10 mouse cellular contexts compared by ENCODE assay signal in the genomic region with DNA sequence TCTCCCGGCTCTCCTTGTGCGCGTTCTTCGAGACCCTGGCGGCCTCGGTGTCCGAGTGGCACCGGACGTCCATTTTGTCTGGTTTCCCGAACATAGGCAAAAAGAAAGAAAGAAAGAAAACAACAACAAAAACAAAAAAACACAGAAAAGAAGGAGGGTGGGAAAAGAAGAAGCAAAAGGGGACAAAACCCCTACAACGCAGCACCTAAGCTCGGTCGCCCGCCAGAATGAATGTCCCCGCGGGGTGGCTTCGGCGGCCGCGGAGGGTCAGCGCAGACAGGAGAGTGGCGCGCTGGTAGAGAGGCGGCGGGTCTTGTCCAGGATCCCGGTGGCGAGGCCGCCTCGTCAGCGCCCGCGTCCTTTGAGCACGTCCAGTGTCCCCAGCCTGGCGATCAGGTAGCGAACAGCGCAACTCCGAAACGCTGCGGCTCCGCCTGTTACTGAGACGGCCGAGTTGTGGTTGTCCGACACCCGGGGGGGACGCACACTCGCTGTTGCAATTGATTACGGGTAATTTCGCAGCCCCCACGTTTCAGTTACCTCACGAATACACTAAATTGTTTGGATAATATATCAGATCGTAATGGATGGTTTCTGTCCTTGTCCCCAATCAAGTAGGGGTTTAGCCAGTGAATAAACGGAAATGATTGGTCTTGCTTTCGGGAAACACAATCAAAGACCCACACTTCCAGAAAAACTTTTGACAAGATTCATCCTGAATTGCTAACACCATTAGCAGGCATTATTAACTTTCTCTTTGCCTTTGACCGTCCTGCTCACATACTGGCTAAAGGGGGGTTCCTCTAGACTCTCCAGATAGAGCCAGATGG. TPM values are rescaled to one million over a fixed set of nuclear protein-coding genes. Genes with fewer than 3 reads are reported as not detected.
DNase-seq lines count a peak whose midpoint lies in the region; ATAC-seq and TF ChIP-seq lines count a peak whose summit lies in the region.
"Had no signal": no experiment of that assay in that cellular context is flagged by ENCODE, and none has a peak within 500 bp of the region (broad histone marks: within the 10 kb centered on the region; RNA-seq: fewer than 3 reads in every experiment).

Gene Vax1, minus strand, starts transcription at position 121 of the 830 bp plus-strand sequence.

- H3K79me2 ChIP-seq in heart, adult 2 months (replicated peaks; ENCODE audit: control insufficient read depth, insufficient read depth, low read length) = no peaks in the 10 kb centered on the region

- TF ChIP-seq CTCF in heart, adult 2 months (IDR thresholded peaks at IDR 0.05) = no peak
- no peak for TF ChIP-seq CTCF in bone marrow macrophage, adult 2 months (IDR thresholded peaks at IDR 0.05; ENCODE audit: low read depth, low read length)

- H3K9me3 ChIP-seq in hindbrain, embryonic 12.5 days (replicated peaks) = no peaks in the 10 kb centered on the region
- no peaks in the 10 kb centered on the region for H3K9me3 ChIP-seq in midbrain, embryonic 13.5 days

- H3K4me1 ChIP-seq in heart, adult 2 months (ENCODE audit: control insufficient read depth, insufficient read depth, low read length) = 0 out of 2 replicates have a peak, but pooled peaks cover 1% of the 10 kb centered on the region
- no peaks in the 10 kb centered on the region for H3K4me1 ChIP-seq in bone marrow macrophage, adult 2 months (ENCODE audit: control insufficient read depth, insufficient read depth, low read length)
- H3K4me1 ChIP-seq in hindbrain, embryonic 12.5 days = peaks cover 23% of the 10 kb centered on the region
- peaks cover 39% of the 10 kb centered on the region for H3K4me1 ChIP-seq in midbrain, embryonic 13.5 days (replicated peaks)

- no peaks in the 10 kb centered on the region for H3K36me3 ChIP-seq in heart, adult 2 months (ENCODE audit: control insufficient read depth, insufficient read depth, low read length)
- no peaks in the 10 kb centered on the region for H3K36me3 ChIP-seq in hindbrain, embryonic 12.5 days
- no peaks in the 10 kb centered on the region for H3K36me3 ChIP-seq in midbrain, embryonic 13.5 days

- intact Hi-C loops in heart, adult 2 months (cut with DNase I) = no loop called here

- peak in 1 of 2 experiments; percentile 11 for DNase-seq in heart, adult 2 months
- DNase-seq in heart, adult 9 months (ENCODE audit: low spot score in 2 of 2) = no peak
- no peak for DNase-seq in urinary bladder, adult 18-20 months (ENCODE audit: low spot score in 2 of 2)
- no peak for DNase-seq in spleen, adult 18-20 months
- DNase-seq in left cerebral cortex, adult 8-10 months (ENCODE audit: low spot score in 2 of 2) = no peak

- peak within 1 kb of the TSS; percentile 35 for H3K4me2 ChIP-seq in hindbrain, embryonic 12.5 days (replicated peaks)
- peak within 1 kb of the TSS; percentile 39 for H3K4me2 ChIP-seq in midbrain, embryonic 13.5 days (replicated peaks)

- ATAC-seq in hindbrain, embryonic 12.5 days (ENCODE audit: low FRiP score) = no peak
- ATAC-seq in midbrain, embryonic 13.5 days = no peak

- peak within 1 kb of the TSS; percentile 33 for H3K4me3 ChIP-seq in heart, adult 2 months
- peak within 1 kb of the TSS; percentile 29 for H3K4me3 ChIP-seq in bone marrow macrophage, adult 2 months (ENCODE audit: insufficient read depth, low read length)
- H3K4me3 ChIP-seq in hindbrain, embryonic 12.5 days = peak within 1 kb of the TSS; percentile 22
- H3K4me3 ChIP-seq in midbrain, embryonic 13.5 days (replicated peaks) = peak within 1 kb of the TSS; percentile 31

- no peak for TF ChIP-seq EP300 in heart, adult 2 months (IDR thresholded peaks at IDR 0.05; ENCODE audit: insufficient read depth, low read depth, low read length)

- no peak within 1 kb of the TSS for H3K27ac ChIP-seq in heart, adult 2 months
- H3K27ac ChIP-seq in bone marrow macrophage, adult 2 months (ENCODE audit: insufficient read depth, low read depth, low read length) = no peak within 1 kb of the TSS
- no peak within 1 kb of the TSS for H3K27ac ChIP-seq in hindbrain, embryonic 12.5 days
- H3K27ac ChIP-seq in midbrain, embryonic 13.5 days = 0 out of 2 replicates have a peak within 1 kb of the TSS, but pooled peaks have one; percentile 44

- WGBS in heart, adult 2 months = 1% methylated on average over 54 of the region's 54 CpGs
- under 1% methylated on average over 53 of the region's 54 CpGs for WGBS in hindbrain, embryonic 12.5 days
- WGBS in midbrain, embryonic 13.5 days = under 1% methylated on average over 54 of the region's 54 CpGs

- peaks cover 40% of the 10 kb centered on the region for H3K27me3 ChIP-seq in heart, adult 2 months (ENCODE audit: control insufficient read depth, insufficient read depth, low read length)
- H3K27me3 ChIP-seq in hindbrain, embryonic 12.5 days = peaks cover 96% of the 10 kb centered on the region
- peaks cover 98% of the 10 kb centered on the region for H3K27me3 ChIP-seq in midbrain, embryonic 13.5 days
- H3K27me3 ChIP-seq: CH12.LX had no signal

- TF ChIP-seq POLR2A in heart, adult 2 months (IDR thresholded peaks at IDR 0.05; ENCODE audit: insufficient read depth, low read depth, low read length) = no peak
- no peak for TF ChIP-seq POLR2A in bone marrow macrophage, adult 2 months (IDR thresholded peaks at IDR 0.05; ENCODE audit: borderline replicate concordance, low read depth, low read length)

- 0 out of 2 replicates have a peak within 1 kb of the TSS, but pooled peaks have one; percentile 32 for H3K9ac ChIP-seq in heart, adult 2 months (ENCODE audit: low read depth, low read length)
- H3K9ac ChIP-seq in hindbrain, embryonic 12.5 days = peak within 1 kb of the TSS; percentile 23; the same call in 1 of the 2 replicates
- peak within 1 kb of the TSS; percentile 44 for H3K9ac ChIP-seq in midbrain, embryonic 13.5 days (replicated peaks)

RNA-seq across cellular contexts. Expression of gene Vax1, which starts in this region (rescaled TPM):
- not detected for total RNA-seq in heart, adult 2 months (2021)
- not detected in 2 replicates for polyA plus RNA-seq in heart, adult 2 months (2012; rRNA removed)
- not detected in 2 replicates for polyA plus RNA-seq in bone marrow macrophage, adult 2 months (2012; ENCODE audit: insufficient read depth, insufficient read length, missing spikeins)
- not detected in 2 replicates for polyA plus RNA-seq in hindbrain, embryonic 12.5 days (2016; fragmentation: Nextera tagmentation; extraction: Ambion mirVana)
- 0.32 and 0.40 TPM in 2 replicates for polyA plus RNA-seq in midbrain, embryonic 13.5 days (2015; fragmentation: Nextera tagmentation; extraction: Ambion mirVana)
- 1 to 10 TPM; 1.8 to 2.5 (median 1.9) TPM for total RNA-seq in left cerebral cortex, adult 8-10 months (2022)
- total RNA-seq: CH12.LX had no signal
- polyA plus RNA-seq: gonadal fat pad, adult 2 months had no signal
